In the genomic region with DNA sequence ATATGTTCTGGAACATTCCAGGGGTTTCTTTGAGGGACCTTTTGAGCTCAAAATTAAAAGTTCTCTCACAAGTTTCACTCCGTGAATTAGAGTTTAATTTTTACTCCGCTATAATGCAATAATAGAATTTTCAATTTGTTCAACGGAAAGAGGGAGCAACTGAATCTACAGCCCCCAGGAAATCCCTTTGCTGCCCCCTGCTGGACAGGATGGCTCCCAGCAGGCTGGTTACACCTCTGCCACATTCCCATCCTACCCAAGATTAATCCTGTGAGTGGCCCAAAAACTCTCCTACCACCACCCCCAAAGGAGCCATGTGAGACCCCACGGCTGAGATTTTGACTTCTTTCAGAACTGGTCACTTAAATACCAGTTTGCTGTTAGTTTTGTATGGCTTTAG, we compare ENCODE assay signal across 8 mouse cellular contexts.
DNase-seq lines count a peak whose midpoint lies in the region; ATAC-seq lines count a peak whose summit lies in the region.

No protein-coding gene starts in this region.

- 0 out of 2 replicates have a peak, but pooled peaks have one; percentile 36 for ATAC-seq in frontal cortex, adult (ENCODE audit: low TSS enrichment)
- no peak for ATAC-seq in liver, embryonic 12.5 days
- 0 out of 2 replicates have a peak, but pooled peaks have one; percentile 38 for ATAC-seq in megakaryocyte progenitor cell, adult 5-6 weeks (replicated peaks; ENCODE audit: poor library complexity)
- ATAC-seq in midbrain, embryonic 11.5 days (ENCODE audit: low FRiP score) = no peak

- H3K9me3 ChIP-seq in liver, embryonic 12.5 days (replicated peaks) = no peaks in the 10 kb centered on the region
- H3K9me3 ChIP-seq in midbrain, embryonic 11.5 days (ENCODE audit: control insufficient read depth, low read length) = no peaks in the 10 kb centered on the region

- no peak overlapping the region for H3K9ac ChIP-seq in liver, embryonic 12.5 days
- no peak overlapping the region for H3K9ac ChIP-seq in midbrain, embryonic 11.5 days (ENCODE audit: low read length)

- no peak overlapping the region for H3K4me2 ChIP-seq in liver, embryonic 12.5 days
- H3K4me2 ChIP-seq in midbrain, embryonic 11.5 days = no peak overlapping the region

- H3K27ac ChIP-seq in liver, embryonic 12.5 days = no peak overlapping the region
- no peak overlapping the region for H3K27ac ChIP-seq in midbrain, embryonic 11.5 days (ENCODE audit: low read depth, low read length)

- 68% methylated on average over 4 of the region's 4 CpGs for WGBS in liver, embryonic 12.5 days (ENCODE audit: insufficient replicate concordance)
- WGBS in midbrain, embryonic 11.5 days = 78% methylated on average over 4 of the region's 4 CpGs

- no peak for DNase-seq in frontal cortex, postnatal 10 days (ENCODE audit: low spot score in 2 of 2)
- peak; percentile 47 for DNase-seq in liver
- DNase-seq in MN1 (ENCODE audit: low spot score) = peak; percentile 32
- peak; percentile 42 to 49 for DNase-seq in frontal cortex, postnatal 36 days (ENCODE audit: low spot score in 2 of 2)
- no peak for DNase-seq in midbrain, embryonic 11.5 days (ENCODE audit: low spot score, missing footprints)

- no peaks in the 10 kb centered on the region for H3K36me3 ChIP-seq in liver, embryonic 12.5 days
- no peaks in the 10 kb centered on the region for H3K36me3 ChIP-seq in midbrain, embryonic 11.5 days (ENCODE audit: control insufficient read depth, insufficient read depth, low read length)

- no peak overlapping the region for H3K4me3 ChIP-seq in liver, embryonic 12.5 days
- H3K4me3 ChIP-seq in midbrain, embryonic 11.5 days (ENCODE audit: low read depth, low read length) = no peak overlapping the region

- no peaks in the 10 kb centered on the region for H3K4me1 ChIP-seq in liver, embryonic 12.5 days
- no peaks in the 10 kb centered on the region for H3K4me1 ChIP-seq in midbrain, embryonic 11.5 days (ENCODE audit: control insufficient read depth, insufficient read depth, low read length)

- no peaks in the 10 kb centered on the region for H3K27me3 ChIP-seq in liver, embryonic 12.5 days (replicated peaks)
- H3K27me3 ChIP-seq in midbrain, embryonic 11.5 days (ENCODE audit: control insufficient read depth, insufficient read depth, low read length) = no peaks in the 10 kb centered on the region

Comparison
In these comparisons a context has a peak if more than half of its experiments do, and no peak if none do; other contexts are left out.
1. DNase-seq: peak in liver (single experiment), MN1 (single experiment) and frontal cortex, postnatal 36 days (2 of 2); none in frontal cortex, postnatal 10 days (0 of 2) and midbrain, embryonic 11.5 days (single experiment).
2. ATAC-seq: peak in frontal cortex, adult (single experiment) and megakaryocyte progenitor cell, adult 5-6 weeks (single experiment); none in liver, embryonic 12.5 days (single experiment) and midbrain, embryonic 11.5 days (single experiment).